21 mouse cellular contexts compared by ENCODE assay signal in the genomic region with DNA sequence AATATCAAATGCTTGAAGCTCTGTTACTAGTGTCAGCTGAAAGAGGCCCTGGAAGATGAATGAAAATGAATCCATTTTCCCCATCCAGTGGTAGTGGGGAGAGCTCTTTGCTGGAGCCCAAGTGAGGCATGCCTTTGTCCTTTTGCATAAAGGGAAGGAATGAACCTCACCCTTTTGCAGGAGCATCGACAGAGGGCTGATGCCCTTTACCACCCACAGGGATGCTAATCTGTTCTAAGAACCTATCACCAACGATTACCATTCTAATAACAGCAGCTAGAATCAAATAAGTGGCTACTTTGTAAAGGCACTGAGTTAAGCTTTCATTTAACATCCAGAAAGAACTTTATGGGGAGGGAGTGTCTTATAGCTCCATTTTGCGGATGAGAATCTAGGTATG.
A peak's percentile ranks its signal among the peaks of the same experiment; 100 is the strongest.
DNase-seq lines count a peak whose midpoint lies in the region; ATAC-seq and TF ChIP-seq lines count a peak whose summit lies in the region.
"Had no signal": no experiment of that assay in that cellular context is flagged by ENCODE, and none has a peak within 500 bp of the region (broad histone marks: within the 10 kb centered on the region; RNA-seq: fewer than 3 reads in every experiment).

No protein-coding gene starts in this region.

- 35% methylated on average over 3 of the region's 3 CpGs for WGBS in hindbrain, embryonic 13.5 days
- 37% methylated on average over 3 of the region's 3 CpGs for WGBS in hindbrain, postnatal 0 days
- 20% methylated on average over 3 of the region's 3 CpGs for WGBS in forebrain, embryonic 11.5 days
- WGBS in hindbrain, embryonic 15.5 days: 36% methylated on average over 3 of the region's 3 CpGs
- 43% methylated on average over 3 of the region's 3 CpGs for WGBS in cerebellum, adult 2 months

- TF ChIP-seq POLR2A in cerebellum, adult 2 months (IDR thresholded peaks at IDR 0.05; ENCODE audit: borderline replicate concordance, insufficient read depth, low read length): no peak

- DNase-seq in hindbrain, postnatal 0 days (ENCODE audit: low spot score): no peak
- DNase-seq in ES-E14 (ENCODE audit: low read depth, low spot score): peak; percentile 19
- no peak for DNase-seq in forebrain, embryonic 11.5 days (ENCODE audit: low spot score)
- no peak for DNase-seq in adrenal gland, postnatal 14 days
- DNase-seq in cerebellum, adult 2 months: no peak
- DNase-seq: adrenal gland, postnatal 36 days; cerebellum, adult 18-20 months; cerebellum, postnatal 36 days; heart, postnatal 10 days; kidney, adult 2 months; kidney, postnatal 25 days; lung, adult 18-20 months; thymus, adult 2 months had no signal

- peak overlapping the region; percentile 68 for H3K27ac ChIP-seq in hindbrain, embryonic 13.5 days
- no peak overlapping the region for H3K27ac ChIP-seq in hindbrain, postnatal 0 days
- H3K27ac ChIP-seq in ES-E14 (ENCODE audit: insufficient read depth, low read depth, low read length, poor library complexity, severe bottlenecking): no peak overlapping the region
- peak overlapping the region; percentile 67; the same call in 1 of the 2 replicates for H3K27ac ChIP-seq in forebrain, embryonic 11.5 days (ENCODE audit: low read depth, low read length)
- peak overlapping the region; percentile 21; the same call in 1 of the 2 replicates for H3K27ac ChIP-seq in hindbrain, embryonic 15.5 days (replicated peaks)
- H3K27ac ChIP-seq in cerebellum, adult 2 months (ENCODE audit: insufficient read depth, low read length): no peak overlapping the region
- H3K27ac ChIP-seq: embryonic facial prominence, embryonic 10.5 days; limb, embryonic 10.5 days had no signal

- no peak overlapping the region for H3K9ac ChIP-seq in hindbrain, embryonic 13.5 days
- H3K9ac ChIP-seq in hindbrain, postnatal 0 days (replicated peaks; ENCODE audit: low read length): no peak overlapping the region
- H3K9ac ChIP-seq in ES-E14 (ENCODE audit: insufficient read depth, low read depth, low read length, poor library complexity, severe bottlenecking): no peak overlapping the region
- H3K9ac ChIP-seq in forebrain, embryonic 11.5 days (ENCODE audit: low read length): no peak overlapping the region
- no peak overlapping the region for H3K9ac ChIP-seq in hindbrain, embryonic 15.5 days

- TF ChIP-seq CTCF in hindbrain, postnatal 0 days (IDR thresholded peaks at IDR 0.05; ENCODE audit: low read depth): no peak
- TF ChIP-seq CTCF in cerebellum, adult 2 months (IDR thresholded peaks at IDR 0.05; ENCODE audit: borderline replicate concordance, insufficient read depth, low read depth, low read length): no peak

- H3K4me2 ChIP-seq in hindbrain, embryonic 13.5 days: no peak overlapping the region
- H3K4me2 ChIP-seq in hindbrain, postnatal 0 days (ENCODE audit: low read depth, low read length): no peak overlapping the region
- no peak overlapping the region for H3K4me2 ChIP-seq in forebrain, embryonic 11.5 days (ENCODE audit: low read depth, low read length, severe bottlenecking)
- no peak overlapping the region for H3K4me2 ChIP-seq in hindbrain, embryonic 15.5 days
- H3K4me2 ChIP-seq: heart, embryonic 11.5 days had no signal

- no peak for ATAC-seq in hindbrain, embryonic 13.5 days (ENCODE audit: low FRiP score)
- no peak for ATAC-seq in hindbrain, postnatal 0 days
- no peak; the same call in 1 of the 2 replicates for ATAC-seq in forebrain, embryonic 11.5 days (replicated peaks; ENCODE audit: low FRiP score)
- no peak for ATAC-seq in hindbrain, embryonic 15.5 days (ENCODE audit: low FRiP score, low read depth)
- ATAC-seq: activated CD4-positive, CD25-positive, alpha-beta regulatory T cell, adult 4 months had no signal

- H3K27me3 ChIP-seq in hindbrain, embryonic 13.5 days: no peaks in the 10 kb centered on the region
- H3K27me3 ChIP-seq in hindbrain, postnatal 0 days (ENCODE audit: insufficient read depth, low read length): no peaks in the 10 kb centered on the region
- no peaks in the 10 kb centered on the region for H3K27me3 ChIP-seq in forebrain, embryonic 11.5 days (ENCODE audit: control insufficient read depth, insufficient read depth, low read length)
- no peaks in the 10 kb centered on the region for H3K27me3 ChIP-seq in hindbrain, embryonic 15.5 days
- no peaks in the 10 kb centered on the region for H3K27me3 ChIP-seq in cerebellum, adult 2 months (ENCODE audit: control insufficient read depth, insufficient read depth, low read length)
- H3K27me3 ChIP-seq: megakaryocyte, embryonic 14.5 days had no signal

- no peaks in the 10 kb centered on the region for H3K9me3 ChIP-seq in hindbrain, embryonic 13.5 days
- H3K9me3 ChIP-seq in hindbrain, postnatal 0 days (ENCODE audit: low read length): no peaks in the 10 kb centered on the region
- H3K9me3 ChIP-seq in ES-E14 (ENCODE audit: control insufficient read depth, insufficient read depth, low read depth, low read length): no peaks in the 10 kb centered on the region
- H3K9me3 ChIP-seq in forebrain, embryonic 11.5 days (ENCODE audit: control insufficient read depth, low read length): no peaks in the 10 kb centered on the region; the same call in 1 of the 2 replicates
- H3K9me3 ChIP-seq in hindbrain, embryonic 15.5 days: no peaks in the 10 kb centered on the region
- H3K9me3 ChIP-seq: embryonic facial prominence, embryonic 10.5 days; limb, embryonic 10.5 days had no signal

- H3K4me3 ChIP-seq in hindbrain, embryonic 13.5 days: no peak overlapping the region
- no peak overlapping the region for H3K4me3 ChIP-seq in hindbrain, postnatal 0 days (ENCODE audit: low read length)
- H3K4me3 ChIP-seq in ES-E14 (ENCODE audit: insufficient read depth in 1 of 2, low read depth in 1 of 2, low read length in 2 of 2, poor library complexity in 1 of 2, severe bottlenecking in 1 of 2): no peak overlapping the region
- no peak overlapping the region for H3K4me3 ChIP-seq in forebrain, embryonic 11.5 days (ENCODE audit: low read depth, low read length)
- H3K4me3 ChIP-seq in hindbrain, embryonic 15.5 days: no peak overlapping the region
- H3K4me3 ChIP-seq in cerebellum, adult 2 months (replicated peaks; ENCODE audit: insufficient read depth, low read depth, low read length): no peak overlapping the region
- H3K4me3 ChIP-seq: embryonic facial prominence, embryonic 10.5 days; limb, embryonic 10.5 days; megakaryocyte, embryonic 14.5 days; myocyte had no signal

- in situ Hi-C loops in ES-E14 (cut with MboI; ENCODE audit: low sequenced_read_pairs in 2 of 2, unreplicated experiment in 2 of 2): no loop called here

- H3K36me3 ChIP-seq in hindbrain, embryonic 13.5 days: no peaks in the 10 kb centered on the region
- no peaks in the 10 kb centered on the region for H3K36me3 ChIP-seq in hindbrain, postnatal 0 days (ENCODE audit: insufficient read depth, low read length)
- no peaks in the 10 kb centered on the region for H3K36me3 ChIP-seq in ES-E14 (ENCODE audit: control insufficient read depth, insufficient read depth, low read length, poor library complexity, severe bottlenecking)
- no peaks in the 10 kb centered on the region for H3K36me3 ChIP-seq in forebrain, embryonic 11.5 days (ENCODE audit: control insufficient read depth, insufficient read depth, low read length)
- no peaks in the 10 kb centered on the region for H3K36me3 ChIP-seq in hindbrain, embryonic 15.5 days
- H3K36me3 ChIP-seq: embryonic facial prominence, embryonic 10.5 days; limb, embryonic 10.5 days had no signal

- peaks cover 15% of the 10 kb centered on the region for H3K4me1 ChIP-seq in hindbrain, embryonic 13.5 days (replicated peaks)
- H3K4me1 ChIP-seq in hindbrain, postnatal 0 days (ENCODE audit: insufficient read depth, low read length): no peaks in the 10 kb centered on the region
- H3K4me1 ChIP-seq in ES-E14 (ENCODE audit: control insufficient read depth in 2 of 2, insufficient read depth in 2 of 2, low read length in 2 of 2, poor library complexity in 1 of 2): peaks cover 0 to 8% of the 10 kb centered on the region in 2 experiments; a peak in 2 of 4 replicates
- no peaks in the 10 kb centered on the region; the same call in 1 of the 2 replicates for H3K4me1 ChIP-seq in forebrain, embryonic 11.5 days (replicated peaks; ENCODE audit: control insufficient read depth, insufficient read depth, low read length)
- peaks cover 18% of the 10 kb centered on the region for H3K4me1 ChIP-seq in hindbrain, embryonic 15.5 days (replicated peaks)
- H3K4me1 ChIP-seq in cerebellum, adult 2 months (ENCODE audit: control insufficient read depth, insufficient read depth, low read length): no peaks in the 10 kb centered on the region
- H3K4me1 ChIP-seq: limb, embryonic 10.5 days; megakaryocyte, embryonic 14.5 days had no signal

TF ChIP-seq in ES-E14, 5 proteins besides CTCF, POLR2A, EP300 and RAD21:
- no peak for TF ChIP-seq ZC3H11A (IDR thresholded peaks at IDR 0.05; ENCODE audit: borderline replicate concordance, low read depth, low read length)
- TF ChIP-seq ZNF384 (IDR thresholded peaks at IDR 0.05; ENCODE audit: low read depth, low read length): no peak
- TF ChIP-seq MAFK (IDR thresholded peaks at IDR 0.05; ENCODE audit: insufficient read depth, low read depth, low read length): no peak
- no peak for TF ChIP-seq CHD2 (IDR thresholded peaks at IDR 0.05; ENCODE audit: low read depth, low read length)
- TF ChIP-seq HCFC1 (IDR thresholded peaks at IDR 0.05; ENCODE audit: borderline replicate concordance, insufficient read depth, low read length): no peak

Comparison
In these comparisons a context has a peak if more than half of its experiments do, and no peak if none do; other contexts are left out.
1. H3K27ac ChIP-seq: peak in hindbrain, embryonic 13.5 days (single experiment), forebrain, embryonic 11.5 days (single experiment) and hindbrain, embryonic 15.5 days (single experiment); none in hindbrain, postnatal 0 days (single experiment), ES-E14 (single experiment) and cerebellum, adult 2 months (single experiment).